Mouse (Mus musculus) heart, adult 2 months (tissue): ENCODE measurements at regions not wholly inside any gene's neighbourhood (a gene's known extent, or its start where the extent isn't known, plus 50 kb on each side); places are given as distances from the start of the nearest gene placed in this dataset.

Experiments used
- DNase-seq, 2 experiments: peaks; one replicate each; pipeline ENCODE4 v3.0.0; 2021
- H3K27ac ChIP-seq: fragments of 200-600 bp; 2 replicates; pipeline ENCODE4 v1.8.1; 2022
- H3K27me3 ChIP-seq: fragments of 200-500 bp; 2 replicates; pipeline ENCODE4 v1.6.1; 2012; ENCODE audit warnings: mild to moderate bottlenecking, low read length, inconsistent platforms, mixed read lengths; ENCODE audit not compliant: control insufficient read depth, insufficient read depth
- H3K36me3 ChIP-seq: fragments of 200-500 bp; 2 replicates; pipeline ENCODE4 v1.6.1; 2012; ENCODE audit warnings: low read length, inconsistent platforms; ENCODE audit not compliant: control insufficient read depth, insufficient read depth
- H3K4me1 ChIP-seq: fragments of 200-500 bp; 2 replicates; pipeline ENCODE4 v1.6.1; 2011; ENCODE audit warnings: low read length; ENCODE audit not compliant: control insufficient read depth, insufficient read depth
- H3K4me3 ChIP-seq: fragments of 200-600 bp; 2 replicates; pipeline ENCODE4 v1.8.1; 2022
- H3K79me2 ChIP-seq: fragments of 200-500 bp; replicated peaks from 2 replicates; pipeline ENCODE4 v1.6.1; 2012; ENCODE audit warnings: mild to moderate bottlenecking, inconsistent platforms, low read length, moderate library complexity, mixed read lengths; ENCODE audit not compliant: control insufficient read depth, insufficient read depth
- H3K9ac ChIP-seq: fragments of 200-500 bp; 2 replicates; pipeline ENCODE4 v1.6.1; 2012; ENCODE audit warnings: low read depth, mild to moderate bottlenecking, control low read depth, inconsistent platforms, low read length, mixed read lengths
- CTCF ChIP-seq: fragments of 200-600 bp; IDR thresholded peaks from 2 replicates; pipeline ENCODE4 v1.8.1; 2022; ENCODE audit warnings: antibody characterized with exemption, mild to moderate bottlenecking, moderate library complexity
- EP300 ChIP-seq: fragments of 200-500 bp; IDR thresholded peaks from 2 replicates; pipeline ENCODE4 v1.6.1; 2011; ENCODE audit warnings: low read depth, low read length, control low read depth; ENCODE audit not compliant: insufficient read depth
- POLR2A ChIP-seq: fragments of 200-500 bp; IDR thresholded peaks from 2 replicates; pipeline ENCODE4 v1.6.1; 2011; ENCODE audit warnings: mild to moderate bottlenecking, low read depth, low read length, control low read depth; ENCODE audit not compliant: insufficient read depth
- WGBS: fragments of 180-500 bp; shearing (Covaris S2); methylation state at CpG from one replicate; pipeline ENCODE4 v1.1.7; 2018; 5-methylcytosine and 5-hydroxymethylcytosine counted together
- intact Hi-C: fragments of 180-260 bp; cut with DNase I; formaldehyde crosslinking; loops from one replicate; pipeline ENCODE4 v1.15.1; 2025

- no peak for DNase-seq
- Histone ChIP-seq H3K36me3 (no peaks in the 10 kb centered on the region), H3K4me3 (no peak overlapping the region), H3K9ac (no peak overlapping the region), H3K27me3 (no peaks in the 10 kb centered on the region), H3K79me2 (no peaks in the 10 kb centered on the region), H3K27ac (no peak overlapping the region), H3K4me1 (no peaks in the 10 kb centered on the region)
- intact Hi-C loops: no loop called here
- TF ChIP-seq CTCF (no peak), POLR2A (no peak), EP300 (no peak)
- 72% methylated on average over 4 of the region's 4 CpGs for WGBS
Measured at GRCm38 (mm10) chr17:64922235-64922634, 86.4 kb upstream of the 4930583I09Rik start.

GRCm38 (mm10) chr17:64920236-64920635 lies 84.4 kb upstream of the 4930583I09Rik start:
- H3K4me1 ChIP-seq: no peaks in the 10 kb centered on the region; the same call in 1 of the 2 replicates
- WGBS: 61% methylated on average over 2 of the region's 2 CpGs
- no peaks in the 10 kb centered on the region for H3K79me2 ChIP-seq
- no peak overlapping the region for H3K9ac ChIP-seq
- TF ChIP-seq CTCF: no peak
- no peak for TF ChIP-seq POLR2A
- TF ChIP-seq EP300: no peak
- no peaks in the 10 kb centered on the region for H3K27me3 ChIP-seq
- no peaks in the 10 kb centered on the region for H3K36me3 ChIP-seq
- no peak for DNase-seq
- H3K4me3 ChIP-seq: no peak overlapping the region
- intact Hi-C loops: no loop called here
- no peak overlapping the region for H3K27ac ChIP-seq

- Histone ChIP-seq H3K4me1 (peaks cover 3% of the 10 kb centered on the region), H3K9ac (no peak overlapping the region), H3K4me3 (no peak overlapping the region), H3K36me3 (no peaks in the 10 kb centered on the region), H3K79me2 (no peaks in the 10 kb centered on the region), H3K27ac (no peak overlapping the region), H3K27me3 (no peaks in the 10 kb centered on the region)
- TF ChIP-seq POLR2A: no peak
- no peak for TF ChIP-seq CTCF
- TF ChIP-seq EP300: no peak
- 72% methylated on average over 4 of the region's 4 CpGs for WGBS
- DNase-seq: no peak
- intact Hi-C loops: no loop called here
Measured at GRCm38 (mm10) chr17:64917830-64918229, 82.0 kb upstream of the 4930583I09Rik start.

- intact Hi-C loops: no loop called here
- Histone ChIP-seq H3K27me3 (no peaks in the 10 kb centered on the region), H3K4me1 (peaks cover 3% of the 10 kb centered on the region), H3K36me3 (no peaks in the 10 kb centered on the region), H3K9ac (no peak overlapping the region), H3K79me2 (no peaks in the 10 kb centered on the region), H3K4me3 (no peak overlapping the region), H3K27ac (no peak overlapping the region)
- no peak for DNase-seq
- TF ChIP-seq EP300 (no peak), CTCF (peak; percentile 56), POLR2A (no peak)
- 67% methylated on average over 6 of the region's 6 CpGs for WGBS
Measured at GRCm38 (mm10) chr17:64916657-64917056, 80.8 kb upstream of the 4930583I09Rik start.

GRCm38 (mm10) chr17:64915708-64916107 lies 79.8 kb upstream of the 4930583I09Rik start:
- intact Hi-C loops: no loop called here
- no peak for TF ChIP-seq EP300
- no peak for TF ChIP-seq CTCF
- no peak for TF ChIP-seq POLR2A
- no peak for DNase-seq
- Histone ChIP-seq H3K27me3 (no peaks in the 10 kb centered on the region), H3K79me2 (no peaks in the 10 kb centered on the region), H3K27ac (no peak overlapping the region), H3K4me3 (no peak overlapping the region), H3K36me3 (no peaks in the 10 kb centered on the region), H3K4me1 (peaks cover 3% of the 10 kb centered on the region), H3K9ac (no peak overlapping the region)
- 53% methylated on average over 3 of the region's 3 CpGs for WGBS

GRCm38 (mm10) chr17:64915025-64915424 lies 79.2 kb upstream of the 4930583I09Rik start:
- Histone ChIP-seq H3K4me3 (no peak overlapping the region), H3K9ac (no peak overlapping the region), H3K79me2 (no peaks in the 10 kb centered on the region), H3K4me1 (peaks cover 3% of the 10 kb centered on the region), H3K27me3 (no peaks in the 10 kb centered on the region), H3K27ac (no peak overlapping the region; the same call in 1 of the 2 replicates), H3K36me3 (no peaks in the 10 kb centered on the region)
- 29% methylated on average over 4 of the region's 4 CpGs for WGBS
- intact Hi-C loops: no loop called here
- no peak for TF ChIP-seq CTCF
- no peak for TF ChIP-seq EP300
- TF ChIP-seq POLR2A: no peak
- peak; percentile 27 to 36 for DNase-seq

GRCm38 (mm10) chr17:64914302-64914701 lies 78.4 kb upstream of the 4930583I09Rik start:
- Histone ChIP-seq H3K27me3 (no peaks in the 10 kb centered on the region), H3K9ac (no peak overlapping the region), H3K4me1 (peaks cover 3% of the 10 kb centered on the region), H3K36me3 (no peaks in the 10 kb centered on the region), H3K4me3 (no peak overlapping the region), H3K79me2 (no peaks in the 10 kb centered on the region), H3K27ac (no peak overlapping the region)
- DNase-seq: no peak
- TF ChIP-seq POLR2A: no peak
- no peak for TF ChIP-seq EP300
- no peak for TF ChIP-seq CTCF
- WGBS: 48% methylated on average over 8 of the region's 8 CpGs
- intact Hi-C loops: no loop called here
